ENCODE assay signal across 11 mouse cellular contexts in genomic region chr5:103658921-103659320, GRCm38 (mm10). TPM values are rescaled to one million over a fixed set of nuclear protein-coding genes. Genes with fewer than 3 reads are reported as not detected.
DNase-seq lines count a peak whose midpoint lies in the region; TF ChIP-seq lines count a peak whose summit lies in the region.
"Had no signal": no experiment of that assay in that cellular context is flagged by ENCODE, and none has a peak within 500 bp of the region (broad histone marks: within the 10 kb centered on the region; RNA-seq: fewer than 3 reads in every experiment).

No protein-coding gene starts in this region.

- no peaks in the 10 kb centered on the region for H3K36me3 ChIP-seq in MEL (ENCODE audit: control insufficient read depth in 1 of 2, insufficient read depth in 2 of 2, low read length in 2 of 2)
- H3K36me3 ChIP-seq: embryonic facial prominence, embryonic 13.5 days had no signal

- TF ChIP-seq CTCF in MEL (IDR thresholded peaks at IDR 0.05 in 2 of 3, conservative IDR thresholded peaks at IDR 0.05 in 1 of 3; ENCODE audit: control insufficient read depth in 1 of 3, insufficient read depth in 1 of 3, low read depth in 2 of 3, low read length in 3 of 3, poor library complexity in 1 of 3, severe bottlenecking in 1 of 3): peak; percentile 23 to 64 (median 29); a peak in 5 of 6 replicates

- H3K4me1 ChIP-seq in MEL (ENCODE audit: control insufficient read depth in 1 of 2, insufficient read depth in 2 of 2, low read length in 2 of 2): no peaks in the 10 kb centered on the region

- H3K79me2 ChIP-seq in MEL (ENCODE audit: control insufficient read depth, insufficient read depth, low read length, poor library complexity): no peaks in the 10 kb centered on the region

- TF ChIP-seq POLR2A in MEL (IDR thresholded peaks at IDR 0.05; ENCODE audit: control insufficient read depth in 1 of 2, insufficient read depth in 1 of 2, low read depth in 1 of 2, low read length in 2 of 2, poor library complexity in 1 of 2): no peak

- no peak overlapping the region for H3K4me3 ChIP-seq in MEL (ENCODE audit: control insufficient read depth in 1 of 2, insufficient read depth in 1 of 2, low read depth in 2 of 2, low read length in 2 of 2)
- H3K4me3 ChIP-seq: embryonic facial prominence, embryonic 13.5 days had no signal

- no peaks in the 10 kb centered on the region for H3K9me3 ChIP-seq in MEL (replicated peaks; ENCODE audit: insufficient read depth, low read length)
- H3K9me3 ChIP-seq: embryonic facial prominence, embryonic 13.5 days had no signal

- H3K27me3 ChIP-seq in MEL (ENCODE audit: control insufficient read depth in 1 of 2, insufficient read depth in 2 of 2, low read length in 2 of 2): peaks cover 0 to 2% of the 10 kb centered on the region in 2 experiments; a peak in 3 of 4 replicates

- no peak overlapping the region for H3K27ac ChIP-seq in MEL (ENCODE audit: control insufficient read depth, low read depth, low read length)
- H3K27ac ChIP-seq: embryonic facial prominence, embryonic 13.5 days had no signal

- TF ChIP-seq EP300 in MEL (IDR thresholded peaks at IDR 0.05; ENCODE audit: low read depth in 1 of 2, low read length in 2 of 2): no peak

- H3K9ac ChIP-seq in MEL (ENCODE audit: control insufficient read depth, low read depth, low read length, poor library complexity, severe bottlenecking): no peak overlapping the region
- H3K9ac ChIP-seq: embryonic facial prominence, embryonic 13.5 days had no signal

- peak; percentile 14 for DNase-seq in layer of hippocampus, adult 11-12 months (ENCODE audit: low spot score)
- DNase-seq in layer of hippocampus, adult 9-10 months (ENCODE audit: low spot score): no peak
- peak; percentile 22 for DNase-seq in CD4-positive helper T cell, adult 2 months (ENCODE audit: low read depth, low spot score)
- peak; percentile 67 for DNase-seq in MEL (ENCODE audit: low read depth, low spot score)
- DNase-seq in induced T-regulatory cell, adult 2 months (ENCODE audit: low read depth): peak; percentile 53
- no peak for DNase-seq in neural tube, embryonic 10.5 days (ENCODE audit: extremely low spot score, low spot score)
- DNase-seq in cerebellum, adult 11 months: no peak
- DNase-seq: adrenal gland, adult 8-10 months had no signal

- peak; percentile 43 for TF ChIP-seq RAD21 in MEL (IDR thresholded peaks at IDR 0.05; ENCODE audit: low read depth, low read length)

TF ChIP-seq in MEL, 35 proteins besides CTCF, POLR2A, EP300 and RAD21:
- TF ChIP-seq RCOR1 (IDR thresholded peaks at IDR 0.05; ENCODE audit: low read depth, low read length) (no peak), MAFK (IDR thresholded peaks at IDR 0.05; ENCODE audit: borderline replicate concordance, low read depth, low read length) (no peak), ELF1 (IDR thresholded peaks at IDR 0.05; ENCODE audit: low read depth, low read length) (no peak), POLR2AphosphoS2 (IDR thresholded peaks at IDR 0.05; ENCODE audit: low read length) (no peak), NRF1 (IDR thresholded peaks at IDR 0.05; ENCODE audit: insufficient read depth, low read depth, low read length, poor library complexity, severe bottlenecking) (no peak), MAZ (IDR thresholded peaks at IDR 0.05; ENCODE audit: low read depth, low read length) (no peak), ZMIZ1 (IDR thresholded peaks at IDR 0.05; ENCODE audit: low read depth, low read length) (no peak), MAX (IDR thresholded peaks at IDR 0.05; ENCODE audit: low read length) (no peak), MXI1 (IDR thresholded peaks at IDR 0.05; ENCODE audit: low read depth, low read length) (no peak), TCF12 (IDR thresholded peaks at IDR 0.05; ENCODE audit: low read depth, low read length) (no peak), TAL1 (IDR thresholded peaks at IDR 0.05; ENCODE audit: low read length) (no peak), JUND (IDR thresholded peaks at IDR 0.05; ENCODE audit: low read depth, low read length) (no peak), USF1 (IDR thresholded peaks at IDR 0.05; ENCODE audit: low read depth, low read length) (no peak), MYC (IDR thresholded peaks at IDR 0.05; ENCODE audit: low read depth, low read length) (no peak), CHD1 (IDR thresholded peaks at IDR 0.05; ENCODE audit: low read depth, low read length) (no peak), MEF2A (IDR thresholded peaks at IDR 0.05; ENCODE audit: extremely low read depth, insufficient replicate concordance, low read depth, low read length, poor library complexity, severe bottlenecking) (no peak), SIN3A (IDR thresholded peaks at IDR 0.05; ENCODE audit: low read length) (no peak), KAT2A (conservative IDR thresholded peaks at IDR 0.05; ENCODE audit: low read depth, low read length) (no peak), ZC3H11A (IDR thresholded peaks at IDR 0.05; ENCODE audit: low read depth, low read length) (peak; percentile 38), ZKSCAN1 (IDR thresholded peaks at IDR 0.05; ENCODE audit: low read depth, low read length) (no peak), SMC3 (IDR thresholded peaks at IDR 0.05; ENCODE audit: low read depth, low read length) (peak; percentile 69), E2F4 (IDR thresholded peaks at IDR 0.05; ENCODE audit: borderline replicate concordance, low read depth, low read length) (no peak), USF2 (IDR thresholded peaks at IDR 0.05; ENCODE audit: borderline replicate concordance in 1 of 2, insufficient read depth in 1 of 2, low read depth in 1 of 2, low read length in 2 of 2) (no peak), ZNF384 (IDR thresholded peaks at IDR 0.05; ENCODE audit: low read depth, low read length) (no peak), TBP (IDR thresholded peaks at IDR 0.05; ENCODE audit: low read depth, low read length) (0 out of 2 replicates have a peak, but pooled peaks have one; percentile 21), HCFC1 (IDR thresholded peaks at IDR 0.05; ENCODE audit: low read depth, low read length) (no peak)

RNA-seq across cellular contexts. Expression of gene 1700016H13Rik, which starts 3.1 kb away (rescaled TPM):
- total RNA-seq in MEL (2012; rRNA removed): 0.16 and 0.23 TPM in 2 replicates
- under 1 TPM in 1 of 2 experiments, not detected in 1; 0.40 TPM for polyA plus RNA-seq in MEL (2012; ENCODE audit: insufficient read depth in 1 of 2, insufficient read length in 2 of 2, low read depth in 1 of 2, low replicate concordance in 2 of 2, missing spikeins in 1 of 2)
- total RNA-seq: adrenal gland, adult 8-10 months; heart, adult 18-20 months; neutrophil, adult 5-6 weeks had no signal

RNA-seq across cellular contexts. Expression of gene Slc10a6, which starts 29.7 kb away (rescaled TPM):
- not detected in 2 replicates for total RNA-seq in MEL (2012; rRNA removed)
- polyA plus RNA-seq in MEL (2012; ENCODE audit: insufficient read depth in 1 of 2, insufficient read length in 2 of 2, low read depth in 1 of 2, low replicate concordance in 2 of 2, missing spikeins in 1 of 2): not detected
- total RNA-seq: neutrophil, adult 5-6 weeks had no signal

RNA-seq across cellular contexts. Expression of gene Aff1, which starts 33.3 kb away (rescaled TPM):
- 5.4 and 7.8 TPM in 2 replicates for total RNA-seq in MEL (2012; rRNA removed)
- 10 to 100 TPM in 1 of 2 experiments, not detected in 1; 13.4 TPM for polyA plus RNA-seq in MEL (2012; ENCODE audit: insufficient read depth in 1 of 2, insufficient read length in 2 of 2, low read depth in 1 of 2, low replicate concordance in 2 of 2, missing spikeins in 1 of 2)

Comparison
In these comparisons a context has a peak if more than half of its experiments do, and no peak if none do; other contexts are left out.
1. DNase-seq: peak in layer of hippocampus, adult 11-12 months (single experiment), CD4-positive helper T cell, adult 2 months (single experiment), MEL (single experiment) and induced T-regulatory cell, adult 2 months (single experiment); none in layer of hippocampus, adult 9-10 months (single experiment), neural tube, embryonic 10.5 days (single experiment) and cerebellum, adult 11 months (single experiment).